Mouse (Mus musculus): ENCODE measurements around the gene Wbp2.
"Not testable (repeated sequence)": the region's sequence is repeated elsewhere in the genome, so short reads cannot be mapped to it uniquely, and the experiment has no call there.

Gene Wbp2

DNA sequence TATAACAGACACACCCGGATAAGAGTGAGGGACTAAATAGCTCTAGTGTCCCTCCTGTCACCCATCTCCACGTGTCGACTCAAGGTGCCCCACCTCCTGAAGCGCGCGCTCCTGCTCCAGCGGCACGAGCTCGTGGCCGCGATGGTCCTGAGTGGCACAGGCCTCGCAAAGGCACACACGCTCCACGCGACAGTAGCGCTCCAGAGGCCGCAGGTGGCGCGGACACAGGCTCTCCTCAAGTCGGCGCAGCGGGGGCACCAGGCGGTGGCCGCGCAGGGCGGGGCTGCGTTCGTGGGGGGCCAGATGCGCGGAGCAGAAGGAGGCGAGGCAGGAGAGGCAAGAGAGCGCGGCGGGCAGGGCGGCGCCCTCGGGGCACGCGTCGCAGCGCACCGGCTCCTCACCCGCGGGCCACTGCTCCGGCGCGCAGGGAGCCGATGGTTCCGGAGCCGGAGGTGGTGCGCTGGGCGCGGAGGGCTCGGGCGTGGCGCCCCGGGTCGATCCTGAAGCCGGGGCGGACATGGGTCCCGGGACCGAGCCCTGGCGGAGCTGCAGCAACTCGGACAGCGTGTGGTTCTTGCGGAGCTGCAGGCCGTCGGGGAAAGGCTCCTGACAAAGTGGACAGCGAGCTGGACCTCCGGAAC, 22.8 kb upstream of the Wbp2 start:
- no peak for DNase-seq (ENCODE audit: low spot score in 2 of 2)

DNA sequence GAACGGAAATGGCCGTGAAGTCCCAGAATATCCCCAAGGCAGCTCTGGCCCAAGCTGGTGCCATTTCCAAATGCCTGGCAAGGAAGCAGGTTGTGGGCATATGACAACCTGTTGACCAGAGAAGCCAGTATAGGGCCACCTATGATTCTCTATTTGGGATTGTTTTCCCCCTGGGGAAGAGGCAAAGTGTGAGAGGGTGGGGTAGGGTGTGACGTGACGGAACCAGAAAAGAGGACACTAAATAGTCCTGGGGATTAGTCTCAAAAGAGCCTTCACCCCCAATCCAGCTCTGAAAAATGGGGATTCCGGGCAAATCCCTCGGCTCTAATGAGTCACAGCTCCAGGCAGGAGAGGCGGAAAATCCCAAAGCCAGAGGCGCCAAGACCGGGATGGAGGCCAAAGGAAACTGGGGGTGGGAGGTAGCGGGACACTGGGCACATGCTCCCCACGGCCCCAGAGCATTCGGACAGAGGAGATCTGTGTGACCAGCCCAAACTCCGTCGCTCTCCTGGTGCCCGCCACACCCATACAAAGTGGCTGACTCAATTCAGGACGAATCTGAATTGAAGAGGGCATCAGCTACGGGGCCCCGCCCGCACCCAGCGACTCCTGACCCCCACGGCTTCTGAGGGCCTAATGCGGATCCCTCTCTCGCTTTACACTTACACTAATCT, 21.8 kb upstream of the Wbp2 start:
- no peak for DNase-seq (ENCODE audit: low spot score in 2 of 2)

DNA sequence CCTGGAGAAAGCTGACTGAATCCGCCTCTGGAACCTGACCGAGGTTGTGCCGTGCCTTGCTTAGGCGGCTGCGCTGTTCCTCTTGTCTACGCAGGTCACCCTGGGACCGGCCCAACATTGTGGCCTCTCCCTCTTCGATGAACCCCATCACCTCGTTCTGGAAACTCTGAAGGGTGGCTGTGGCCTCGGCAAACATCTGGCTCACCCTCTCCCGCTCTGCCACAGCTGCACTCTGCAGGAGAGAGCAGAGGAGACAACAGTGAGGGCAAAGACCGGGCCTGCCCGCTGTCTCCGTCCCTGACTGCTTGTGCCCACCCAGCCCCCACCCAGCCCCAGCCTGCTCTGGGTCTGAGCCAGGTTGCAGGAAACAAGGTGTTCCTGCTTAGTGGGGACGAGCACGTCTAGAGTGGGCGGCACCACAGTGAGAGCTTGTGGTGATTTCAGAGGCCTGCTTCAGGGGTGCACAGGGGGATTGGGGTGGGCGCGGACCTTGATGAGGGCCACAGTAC, 21.0 kb upstream of the Wbp2 start:
- DNase-seq (ENCODE audit: low spot score in 2 of 2) = no peak

DNA sequence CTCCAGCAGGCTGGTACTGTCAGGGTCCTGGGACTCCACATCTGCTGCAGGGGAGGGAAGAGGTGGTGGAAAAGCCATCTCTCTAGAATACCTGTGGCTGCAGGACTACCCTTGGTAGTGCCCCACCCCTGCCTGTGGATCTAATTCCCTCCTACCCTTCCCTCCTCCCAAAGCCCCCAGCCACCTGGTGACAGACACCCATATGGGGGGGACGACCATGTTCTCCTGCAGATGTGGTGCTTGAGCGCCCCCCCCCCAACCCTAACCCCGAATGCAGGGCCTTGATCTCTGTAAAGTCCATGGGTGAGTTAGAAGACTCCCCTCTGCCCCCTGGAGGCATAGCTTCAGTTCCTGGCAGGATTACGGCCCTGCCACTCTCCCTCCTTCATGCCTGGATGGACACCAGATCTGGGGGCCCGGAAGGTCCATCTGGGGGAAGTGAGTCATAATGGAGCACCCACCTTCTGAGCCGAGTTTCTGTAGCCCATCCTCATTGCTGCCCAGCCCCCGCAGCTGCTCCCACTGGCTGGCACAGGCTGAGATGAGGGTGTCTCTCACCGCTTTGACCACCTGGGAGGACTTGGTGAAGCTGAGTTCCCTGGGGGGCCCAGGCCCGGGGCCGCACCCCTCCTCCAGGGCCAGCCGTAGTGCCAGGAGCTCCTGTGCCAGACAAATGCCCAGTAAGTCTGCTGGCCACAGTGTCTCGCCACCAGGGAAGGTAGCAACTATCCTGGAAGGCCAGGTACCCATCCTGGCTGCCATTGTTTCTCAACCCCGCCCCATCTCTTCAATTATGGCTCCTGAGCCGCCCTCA, 20.4 kb upstream of the Wbp2 start:
- DNase-seq (ENCODE audit: low spot score in 2 of 2) = no peak

DNA sequence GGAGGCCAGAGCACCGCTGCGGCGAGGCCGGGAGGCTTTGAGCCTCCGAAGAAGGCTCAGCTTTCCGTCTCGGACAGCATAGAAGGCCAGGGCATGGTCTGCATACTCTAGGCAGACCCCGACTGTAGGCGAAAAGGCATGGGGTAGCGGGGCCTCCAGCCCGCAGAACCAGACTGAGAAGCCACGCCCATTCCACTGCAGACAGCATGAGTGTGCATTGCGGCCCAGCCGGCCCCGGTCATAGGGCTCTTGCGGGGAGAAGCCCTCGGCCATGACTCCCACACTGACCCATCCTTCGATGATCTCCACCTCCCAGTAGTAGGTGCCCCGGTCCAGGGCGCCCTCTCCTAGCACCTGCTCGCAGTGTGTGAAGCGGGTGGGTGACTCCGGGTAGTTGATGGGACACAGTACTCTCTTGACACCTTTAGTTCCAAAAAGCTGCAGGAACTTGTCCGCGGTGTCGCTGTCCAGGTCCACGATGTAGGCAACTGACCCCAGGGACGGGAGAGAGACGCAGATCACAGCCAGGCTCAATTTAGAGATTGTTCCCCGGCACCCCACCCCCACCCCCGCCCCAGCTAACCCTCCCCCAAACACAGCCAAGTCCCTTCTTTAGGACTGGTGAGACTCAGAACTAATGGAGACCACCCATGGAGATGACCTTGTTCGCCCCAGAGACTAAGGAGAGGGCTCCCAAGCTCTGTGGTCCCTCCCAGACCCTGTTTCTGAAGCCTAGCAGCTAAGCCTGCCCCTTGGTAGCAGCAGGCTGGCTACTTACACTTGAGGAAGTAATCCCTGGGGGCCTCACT, 19.6 kb upstream of the Wbp2 start:
- DNase-seq (ENCODE audit: low spot score in 2 of 2) = no peak

DNA sequence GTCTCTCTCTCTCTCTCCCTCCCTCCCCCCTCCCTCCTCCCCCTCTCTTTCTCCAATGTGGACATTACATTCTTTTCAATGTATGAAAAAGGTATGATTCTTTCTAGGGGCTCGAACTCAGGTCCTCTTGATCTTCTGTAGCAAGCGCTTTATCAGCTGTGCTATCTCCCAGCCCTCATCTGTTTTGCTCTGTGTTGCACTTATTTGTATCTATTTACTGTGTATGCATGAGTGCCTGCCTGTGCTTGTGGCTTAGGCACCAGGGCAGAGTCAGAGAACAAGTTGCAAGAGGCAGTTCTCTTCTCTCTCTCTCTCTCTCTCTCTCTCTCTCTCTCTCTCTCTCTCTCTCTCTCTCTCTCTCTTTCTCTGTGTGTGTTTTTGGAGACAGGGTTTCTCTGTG, 18.3 kb upstream of the Wbp2 start:
- DNase-seq (ENCODE audit: low spot score in 2 of 2) = no peak

DNA sequence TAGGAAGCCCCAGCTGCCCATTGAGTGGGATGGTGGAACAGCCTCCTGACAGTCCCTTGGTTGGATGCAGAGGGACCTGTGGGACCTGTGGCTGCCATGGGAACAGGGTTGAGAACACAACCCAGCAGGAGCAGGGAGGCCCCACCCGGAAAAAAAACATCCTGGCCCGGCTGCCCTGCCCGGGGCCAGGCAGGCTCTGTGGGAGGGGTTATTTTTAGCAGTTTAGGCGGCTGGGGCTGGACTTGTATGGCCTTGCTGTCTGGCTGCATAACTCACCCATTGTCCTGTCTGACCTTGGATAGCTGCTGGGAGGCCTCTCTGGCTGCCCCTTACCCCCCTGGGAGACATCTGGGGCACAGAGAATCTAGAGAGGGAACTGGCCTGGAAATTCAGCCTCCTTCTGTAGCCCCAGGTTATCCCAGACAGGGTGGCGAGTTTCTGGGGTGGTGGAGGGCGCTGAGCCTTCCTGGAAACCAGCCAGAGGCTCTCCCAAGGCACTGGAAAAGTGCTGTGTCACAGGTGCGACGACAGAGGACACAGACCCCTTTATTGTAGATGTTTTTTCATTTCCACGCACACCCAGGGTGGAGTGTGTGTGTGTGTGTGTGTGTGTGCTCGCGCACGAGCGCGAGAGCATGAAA, 17.3 kb upstream of the Wbp2 start:
- no peak for DNase-seq (ENCODE audit: low spot score in 2 of 2)

DNA sequence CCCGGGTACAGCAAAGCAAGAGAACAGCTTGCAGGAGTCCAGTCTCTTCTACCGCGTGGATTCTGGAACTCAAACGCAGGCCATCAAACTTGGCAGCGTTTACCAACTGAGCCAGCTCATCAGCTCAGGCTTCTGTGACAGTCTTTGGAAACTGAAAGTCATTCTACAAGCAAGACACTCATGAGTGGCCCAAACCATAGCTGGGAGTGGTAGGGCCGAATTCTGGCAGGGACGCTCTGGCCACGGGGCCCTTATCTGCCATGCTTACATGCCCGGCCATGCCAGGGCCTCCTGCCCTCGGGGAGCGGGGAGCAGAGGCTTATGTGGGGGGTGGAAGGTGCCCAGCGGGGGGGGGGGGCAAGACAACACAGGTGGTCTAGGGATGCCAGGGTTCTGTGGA, 16.8 kb upstream of the Wbp2 start:
- no peak for DNase-seq (ENCODE audit: low spot score in 2 of 2)

DNA sequence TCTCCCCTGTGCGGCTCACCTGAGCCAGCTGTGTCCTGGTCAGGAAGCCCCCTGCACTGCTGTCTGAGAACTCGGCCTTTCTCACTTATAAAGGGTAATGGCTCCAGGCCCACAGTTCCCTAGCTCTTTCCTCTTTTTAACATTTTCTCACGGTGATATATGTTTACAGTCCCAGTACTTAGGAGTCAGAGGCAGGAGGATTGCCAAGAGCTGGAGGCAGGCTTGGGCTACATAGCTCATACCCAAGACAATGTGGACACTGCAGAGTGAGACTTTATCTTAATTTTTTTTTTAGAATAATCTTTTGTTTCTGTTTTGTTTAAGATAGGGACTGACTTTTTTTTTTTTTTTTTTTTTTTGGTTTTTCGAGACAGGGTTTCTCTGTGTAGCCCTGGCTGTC, 15.7 kb upstream of the Wbp2 start:
- DNase-seq (ENCODE audit: low spot score in 2 of 2) = no peak

DNA sequence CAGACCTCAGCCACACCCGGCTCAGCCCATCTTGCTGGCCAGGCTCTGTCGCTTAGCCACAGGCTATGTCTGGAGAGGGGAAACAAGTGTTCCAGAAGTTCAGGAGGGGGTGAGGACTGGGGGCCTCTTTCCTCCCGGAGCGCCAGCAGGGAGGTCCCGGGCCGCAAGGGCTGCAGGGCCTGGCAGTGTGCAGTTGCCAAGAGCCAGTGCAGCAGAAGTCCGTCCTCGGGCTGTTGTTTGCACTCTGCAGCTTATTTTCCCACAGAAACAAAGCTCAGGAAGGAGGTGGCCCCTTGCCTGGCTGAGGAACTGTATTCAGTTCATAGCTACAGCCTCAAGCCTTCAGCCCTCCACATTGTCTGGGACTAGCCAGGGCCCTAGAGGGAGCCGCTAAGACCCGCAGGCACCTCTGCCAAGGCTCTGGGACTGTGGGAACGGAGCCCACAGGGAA, 15.2 kb upstream of the Wbp2 start:
- DNase-seq (ENCODE audit: low spot score in 2 of 2) = no peak

DNA sequence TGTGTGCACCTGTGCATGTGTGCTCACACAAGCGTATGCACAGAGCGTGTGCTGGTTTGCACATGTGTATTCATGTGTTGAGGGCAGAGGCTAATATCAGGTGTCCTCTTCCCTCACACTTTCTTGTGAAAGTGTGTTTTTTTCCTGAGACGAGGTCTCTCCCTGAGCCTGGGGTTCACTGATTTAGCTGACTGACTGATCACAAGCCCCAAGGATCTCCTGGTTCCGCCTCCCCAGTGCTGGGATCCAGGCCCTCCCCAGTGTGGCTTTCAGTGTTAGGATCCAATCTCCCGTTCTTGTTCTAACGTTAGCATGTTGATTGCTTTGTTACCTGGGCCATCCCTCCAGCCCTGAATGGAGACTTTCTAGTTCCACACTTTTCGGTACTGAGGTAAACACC, 14.0 kb upstream of the Wbp2 start:
- DNase-seq (ENCODE audit: low spot score in 2 of 2) = no peak

DNA sequence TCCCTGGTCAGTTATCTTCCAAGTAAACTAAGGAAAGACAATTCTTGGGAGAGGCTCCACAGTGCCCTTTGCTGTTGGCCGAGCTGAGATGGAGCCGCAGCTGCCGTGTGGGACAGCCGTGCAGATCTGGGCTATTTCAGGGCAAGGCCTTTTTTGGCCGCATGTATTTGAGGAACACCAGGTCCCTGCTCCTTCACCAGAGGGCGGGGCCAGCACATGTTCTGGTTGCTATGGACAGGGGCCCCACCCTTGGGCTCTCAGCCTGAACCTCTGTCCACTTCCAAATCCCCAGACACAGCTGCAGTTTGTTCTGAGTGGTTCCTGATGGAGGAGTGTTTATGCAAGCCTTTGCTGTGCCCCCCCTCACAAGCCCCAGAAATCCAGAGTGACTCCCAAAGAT, 13.6 kb upstream of the Wbp2 start:
- no peak for DNase-seq (ENCODE audit: low spot score in 2 of 2)

DNA sequence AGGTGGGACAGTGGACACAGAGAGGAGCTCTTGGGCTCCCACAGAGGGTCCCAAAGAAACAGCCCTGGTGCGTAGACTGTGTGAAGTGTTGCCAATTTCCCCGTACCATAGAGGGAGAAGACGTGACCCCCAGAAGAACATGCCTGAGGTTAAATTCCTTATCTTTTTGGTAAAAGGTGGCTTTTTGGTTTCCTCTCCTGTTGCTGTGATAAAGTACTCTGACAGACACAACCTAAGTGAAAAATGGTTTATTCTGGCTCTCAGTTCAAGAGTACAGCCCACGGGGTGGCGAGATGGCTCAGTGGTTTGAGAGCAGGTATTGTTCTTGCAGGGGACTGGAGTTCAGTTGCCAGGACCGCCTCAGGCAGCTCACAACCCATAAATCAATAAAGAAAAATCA, 12.7 kb upstream of the Wbp2 start:
- no peak for DNase-seq (ENCODE audit: low spot score in 2 of 2)

DNA sequence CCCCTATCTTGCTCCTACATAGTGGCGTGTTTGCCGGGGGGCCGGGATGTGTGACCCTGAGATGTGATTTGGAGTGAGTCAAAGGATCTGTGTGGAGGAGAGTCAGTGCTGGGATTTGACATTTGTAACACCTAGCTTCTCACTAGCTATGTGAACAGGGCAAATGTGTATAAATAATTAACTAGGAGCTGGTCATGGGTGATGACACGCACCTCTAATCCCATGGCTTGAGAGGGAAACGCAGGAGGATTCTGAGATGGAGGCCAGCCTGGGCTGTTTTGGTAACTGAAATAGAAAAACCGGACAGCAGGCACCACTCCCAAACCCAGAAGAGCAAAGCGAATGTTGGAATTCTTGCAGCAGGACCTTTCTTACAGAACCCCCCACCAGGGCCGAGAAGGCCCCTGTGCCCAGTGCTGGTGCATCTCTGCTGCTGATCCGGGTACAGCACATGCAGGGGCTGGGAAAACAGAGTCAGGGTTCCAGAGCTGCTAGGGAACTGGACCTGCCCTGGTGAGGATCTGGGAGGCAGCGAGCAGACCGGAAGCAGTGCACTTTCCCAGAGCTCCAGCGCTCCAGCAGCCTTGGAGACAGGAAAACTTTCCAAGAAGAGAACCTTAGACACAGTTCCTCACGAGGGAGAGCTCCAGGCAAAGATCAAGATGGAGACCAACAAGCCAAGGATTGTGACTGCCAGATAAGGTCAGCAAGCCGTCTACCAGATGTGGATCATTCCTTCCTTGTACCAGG, 12.1 kb upstream of the Wbp2 start:
- DNase-seq (ENCODE audit: low spot score in 2 of 2) = no peak

DNA sequence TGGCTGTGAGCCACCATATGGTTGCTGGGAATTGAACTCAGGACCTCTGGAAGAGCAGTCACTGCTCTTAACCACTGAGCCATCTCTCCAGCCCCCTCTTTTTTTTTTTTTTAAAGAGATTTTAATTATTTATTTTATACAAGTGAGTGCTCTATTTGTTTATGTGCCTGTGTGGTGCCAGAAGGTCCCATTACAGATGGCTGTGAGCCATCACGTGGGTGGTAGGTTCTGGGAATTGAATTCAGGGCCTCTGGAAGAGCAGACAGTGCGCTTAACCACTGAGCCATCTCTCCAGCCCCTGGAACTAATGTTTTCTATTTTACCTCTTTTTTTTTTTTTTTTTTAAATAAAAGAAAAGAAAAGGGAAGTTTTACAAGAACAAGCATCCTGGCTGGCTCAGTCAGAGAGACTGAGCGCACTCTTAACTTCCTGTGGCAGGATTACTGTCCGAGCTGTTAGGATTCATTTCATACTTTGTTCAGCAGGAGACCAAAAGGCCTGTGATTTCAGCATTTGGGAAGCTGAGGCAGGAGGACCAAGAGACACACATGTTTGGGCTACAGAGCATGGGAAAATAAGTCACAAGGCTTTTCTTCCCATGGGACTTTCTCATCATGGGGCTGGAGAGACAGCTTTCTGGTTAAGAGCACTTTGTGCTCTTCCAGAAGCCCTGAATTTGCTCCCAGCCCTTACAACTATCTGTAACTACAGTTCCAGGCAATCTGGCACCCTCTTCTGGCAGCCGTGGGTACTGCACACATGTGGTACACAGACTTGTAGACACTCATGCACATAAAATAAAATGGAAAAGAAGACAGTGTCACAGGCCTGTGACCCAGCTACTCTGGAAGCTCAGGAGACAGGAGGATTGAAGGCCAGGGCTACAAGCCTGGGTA, 9.7 kb upstream of the Wbp2 start:
- DNase-seq (ENCODE audit: low spot score in 2 of 2) = no peak

DNA sequence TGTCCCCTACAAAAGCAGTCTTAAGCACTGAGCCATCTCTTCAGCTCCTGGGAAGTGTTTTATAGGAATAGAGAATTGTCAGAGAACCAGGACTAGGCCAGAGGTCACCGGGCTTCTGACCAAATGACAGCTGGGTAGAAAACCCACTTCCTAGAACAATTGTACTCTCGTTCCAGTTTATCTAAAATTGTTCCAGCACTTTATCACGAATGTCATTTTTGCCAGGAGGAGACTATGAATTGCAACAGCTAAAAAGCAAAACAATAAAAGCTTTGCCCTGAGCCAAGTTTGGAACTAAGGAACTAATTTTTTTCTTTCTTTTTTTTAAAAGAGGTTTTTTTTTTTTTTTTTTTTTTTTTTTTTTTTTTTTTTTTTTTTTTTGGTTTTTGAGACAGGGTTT, 8.8 kb upstream of the Wbp2 start:
- DNase-seq (ENCODE audit: low spot score in 2 of 2) = no peak

DNA sequence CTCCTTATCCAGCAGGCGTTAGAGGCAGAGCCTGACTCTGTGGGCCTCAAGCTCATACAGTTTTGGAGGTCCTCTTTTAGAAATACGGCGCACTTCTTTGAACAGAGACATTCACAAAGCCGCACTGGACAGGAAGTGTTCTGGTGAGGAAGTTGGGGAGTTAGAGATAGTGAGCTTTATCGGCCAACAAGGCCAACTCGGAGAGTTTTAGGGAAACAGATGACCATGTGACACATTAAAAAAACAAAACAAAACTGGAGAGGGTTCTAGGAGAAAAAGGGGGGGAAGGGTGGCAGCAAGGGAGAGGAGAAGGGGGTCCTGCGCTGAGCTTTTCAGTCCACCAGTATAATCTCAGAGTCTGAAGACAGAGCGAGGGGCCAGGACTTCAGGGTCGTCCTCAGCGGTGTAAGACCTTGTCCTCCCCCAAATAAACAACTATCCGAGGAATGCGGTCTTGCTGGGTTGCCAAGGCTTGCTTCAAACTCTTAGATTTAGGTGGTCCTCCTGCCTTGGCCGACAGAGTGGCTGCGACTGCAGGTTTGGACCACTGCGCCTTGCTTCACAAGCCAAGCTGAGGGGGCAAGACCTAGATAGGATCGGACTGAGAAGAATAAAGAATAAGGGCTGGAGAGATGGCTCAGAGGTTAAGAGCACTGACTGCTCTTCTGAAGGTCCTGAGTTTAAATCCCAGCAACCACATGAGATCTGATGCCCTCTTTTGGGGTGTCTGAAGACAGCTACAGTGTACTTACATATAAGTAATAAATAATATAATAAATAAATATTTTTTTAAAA, 7.2 kb upstream of the Wbp2 start:
- no peak for DNase-seq (ENCODE audit: low spot score in 2 of 2)

DNA sequence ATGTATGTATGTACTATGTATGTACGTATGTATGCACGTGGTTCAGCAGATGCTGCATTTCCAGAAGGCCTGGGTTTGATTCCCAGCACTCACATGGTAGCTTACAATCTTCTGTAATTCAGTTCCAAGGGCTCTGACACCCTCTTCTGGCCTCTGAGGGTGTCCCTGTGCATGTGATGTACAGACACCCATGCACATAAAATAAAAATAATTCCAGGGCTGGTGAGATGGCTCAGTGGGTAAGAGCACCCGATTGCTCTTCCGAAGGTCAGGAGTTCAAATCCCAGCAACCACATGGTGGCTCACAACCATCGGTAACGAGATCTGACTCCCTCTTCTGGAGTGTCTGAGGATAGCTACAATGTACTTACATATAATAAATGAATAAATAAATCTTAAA, 6.2 kb upstream of the Wbp2 start:
- not testable (repeated sequence) for DNase-seq (ENCODE audit: low spot score in 2 of 2)

DNA sequence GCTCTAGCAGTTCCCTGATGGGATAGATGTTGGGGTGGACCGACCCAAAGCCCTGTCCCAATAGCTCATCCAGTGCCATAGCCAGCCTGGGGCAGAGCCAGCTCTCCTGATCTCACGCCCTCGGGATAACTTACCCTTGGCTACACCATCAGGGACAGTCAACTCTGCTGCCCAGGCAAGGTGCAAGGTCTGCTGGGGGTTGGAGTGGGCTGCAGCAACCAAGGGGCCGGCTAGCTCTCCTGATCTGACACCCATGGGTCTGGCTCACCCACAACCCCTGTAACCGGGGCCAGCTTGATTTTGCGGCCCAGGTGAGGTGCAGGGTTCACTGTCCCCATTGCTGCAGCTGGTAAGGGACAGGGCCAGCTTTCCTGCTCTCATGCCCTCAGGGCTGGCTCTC, 4.8 kb upstream of the Wbp2 start:
- no peak for DNase-seq (ENCODE audit: low spot score in 2 of 2)
